Mouse (Mus musculus) neural tube, postnatal 0 days (tissue): ENCODE results near the gene Fastkd5. TPM values are rescaled to one million over a fixed set of nuclear protein-coding genes. Genes with fewer than 3 reads are reported as not detected.

Experiments
- polyA plus RNA-seq: library from polyadenylated mRNA; unstranded; fragments of >200 nt; fragmentation: Nextera tagmentation; extraction: Ambion mirVana; gene quantifications from 2 replicates; pipeline ENCODE4 v1.2.1, GENCODE M21; 2015

Gene Fastkd5
- polyA plus RNA-seq: 7.4 TPM in 2 replicates

DNA sequence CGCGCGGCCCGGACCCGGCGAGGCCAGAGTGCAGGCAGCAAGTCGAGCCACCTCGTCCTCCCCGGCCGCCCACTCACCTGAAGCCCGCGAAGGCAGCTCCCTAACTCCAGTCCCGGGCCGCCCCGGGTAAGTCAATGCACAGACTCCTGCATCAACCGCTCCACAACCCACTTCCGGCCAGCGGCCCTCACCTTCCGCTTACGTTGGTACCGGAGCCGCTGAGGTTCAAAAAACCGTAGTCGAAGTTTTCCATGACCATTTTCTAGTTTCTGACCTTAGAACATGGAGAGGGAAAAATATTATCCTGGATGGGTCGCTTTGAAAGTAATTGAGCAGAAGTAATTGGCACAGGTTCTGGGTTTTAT is at the start of gene Fastkd5, which contains the start of gene Ubox5:
Gene Fastkd5 (minus strand): TSS at position 189 of the 365 bp plus-strand sequence.
Gene Ubox5 (minus strand): TSS at position 200 of the 365 bp plus-strand sequence.

DNA sequence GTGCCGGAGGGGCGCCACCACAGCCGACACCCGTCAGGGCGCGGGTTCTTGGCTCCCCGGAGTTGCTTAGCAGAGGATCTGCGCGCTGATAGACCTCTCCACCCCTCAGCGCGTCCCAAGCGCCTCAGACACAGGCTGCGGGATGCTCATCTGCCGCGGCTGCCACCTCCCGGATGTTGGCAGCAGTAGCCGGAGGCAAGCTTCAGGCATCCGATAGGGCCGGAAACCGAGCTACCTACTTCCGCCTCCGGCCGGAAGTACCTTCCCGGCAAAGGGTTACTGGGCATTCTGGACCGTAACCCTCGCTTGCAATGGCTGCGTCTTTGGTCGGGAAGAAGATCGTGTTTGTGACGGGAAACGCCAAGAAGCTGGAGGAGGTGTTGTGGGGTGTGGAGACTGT is 37.7 kb upstream of the Fastkd5 start, which contains the start of gene Itpa:
Gene Itpa (plus strand): TSS at position 52 of the 400 bp plus-strand sequence.

DNA sequence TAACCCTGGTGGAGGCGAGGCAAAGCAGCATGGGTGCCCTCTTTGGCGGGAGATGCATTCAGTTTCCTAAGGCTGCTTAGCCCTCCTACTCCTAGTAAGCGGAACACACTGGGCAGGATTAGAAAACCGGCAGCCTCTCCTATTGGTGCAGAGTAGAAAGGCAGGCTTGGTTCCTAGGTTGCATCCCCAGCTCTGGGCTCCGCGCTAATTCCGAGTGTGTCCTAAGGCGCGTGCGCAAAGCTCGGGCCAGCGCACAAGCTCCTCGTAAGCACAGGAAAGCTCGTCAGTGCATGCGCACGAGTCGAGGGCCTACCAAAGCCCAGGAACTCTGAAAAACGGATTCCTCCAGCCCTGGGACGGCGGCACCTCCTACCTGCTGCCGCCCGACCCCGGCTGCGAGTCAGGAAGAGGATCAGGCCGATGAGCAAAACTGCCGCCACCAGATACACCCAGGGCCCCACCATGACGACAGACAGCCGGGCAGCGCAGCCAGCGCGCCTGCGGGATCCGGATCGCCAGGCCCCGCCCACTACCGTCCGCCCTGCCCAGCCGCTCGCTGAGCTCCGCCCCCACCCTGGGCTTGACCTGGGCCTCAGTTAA is 34.4 kb upstream of the Fastkd5 start, which contains the start of gene Ddrgk1:
Gene Ddrgk1 (minus strand): TSS at position 558 of the 600 bp plus-strand sequence.

DNA sequence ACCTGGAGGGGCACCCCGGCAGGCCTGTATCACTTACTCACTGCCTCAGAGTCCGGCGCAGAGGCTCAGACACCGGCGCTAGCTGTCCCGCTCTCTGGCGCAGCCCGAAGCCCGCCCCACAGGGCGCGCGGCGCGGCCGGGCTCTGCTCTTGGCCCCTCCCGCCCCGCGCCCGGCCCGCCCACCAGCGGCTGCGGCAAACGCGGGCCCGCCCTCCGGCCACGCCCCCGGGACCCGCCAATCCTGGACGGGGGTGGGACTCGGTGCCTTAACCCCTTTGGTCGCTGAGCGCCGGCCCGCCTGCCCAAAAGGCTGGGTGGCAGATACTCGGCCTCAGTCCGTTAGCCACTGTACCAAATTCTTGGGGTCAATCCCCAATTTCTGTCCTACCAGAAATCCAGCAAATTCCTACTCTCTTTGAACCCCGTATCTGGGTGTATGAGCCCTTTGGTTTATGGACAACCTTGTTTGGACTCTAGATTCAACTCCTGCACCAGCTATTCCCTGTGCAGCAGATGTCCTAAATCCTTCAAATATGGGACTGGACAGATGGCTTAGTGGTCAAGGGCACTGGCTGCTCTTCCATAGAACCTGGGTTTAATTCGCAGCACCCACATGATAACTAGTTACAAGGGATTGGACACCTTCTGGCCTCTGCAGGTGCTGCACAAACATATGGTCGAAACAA is 13.0 kb upstream of the Fastkd5 start, which contains the start of gene Lzts3:
Gene Lzts3 (minus strand): TSS at position 120 of the 686 bp plus-strand sequence.

DNA sequence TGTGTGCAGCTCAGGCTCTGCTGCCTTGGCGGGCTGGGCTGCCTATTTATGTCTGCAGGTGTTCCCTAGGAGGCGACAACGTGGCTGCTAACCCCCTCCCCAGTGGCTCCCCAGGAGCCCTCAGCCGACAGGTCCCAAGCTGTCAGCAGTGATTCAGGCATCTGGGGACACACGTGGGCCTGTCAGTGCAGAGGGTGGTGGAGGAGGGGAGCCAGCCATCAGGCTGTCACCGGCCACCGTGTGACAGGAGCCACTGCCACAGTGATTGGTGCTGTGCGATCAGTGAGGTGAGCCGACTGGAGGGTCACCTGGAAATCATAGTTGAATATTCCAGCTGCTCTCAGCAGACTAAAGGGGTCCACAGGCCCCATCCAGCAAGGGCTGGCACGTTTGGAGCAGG is 47.3 kb downstream of the Fastkd5 start, which contains the start of gene Avp:
Gene Avp (minus strand): TSS at position 3 of the 400 bp plus-strand sequence.

DNA sequence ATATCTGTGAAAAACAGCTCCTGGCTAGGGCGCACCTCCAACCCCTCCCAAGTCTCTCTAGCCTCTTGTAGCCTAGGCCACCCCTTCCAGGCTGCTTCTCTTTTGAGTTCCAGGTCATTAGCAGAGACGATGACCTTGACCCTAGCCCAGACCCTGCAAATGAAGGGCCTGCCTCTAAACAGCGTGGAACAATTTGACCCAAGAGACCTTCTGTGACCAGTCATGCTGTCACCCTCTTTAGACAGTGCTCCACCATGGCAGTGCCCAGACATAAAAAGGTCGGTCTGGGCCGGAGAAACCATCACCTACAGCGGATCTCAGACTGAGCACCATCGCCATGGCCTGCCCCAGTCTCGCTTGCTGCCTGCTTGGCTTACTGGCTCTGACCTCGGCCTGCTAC is 54.0 kb downstream of the Fastkd5 start, which contains the start of gene Oxt:
Gene Oxt (plus strand): TSS at position 301 of the 400 bp plus-strand sequence.

Other genes with a start within 250 kb of the Fastkd5 start
- 26.8 and 30.0 TPM in 2 replicates for gene Cpxm1, start 232.5 kb downstream of the Fastkd5 start, polyA plus RNA-seq
- 0.11 and 0.14 TPM in 2 replicates for gene Gm28372, start 224.8 kb downstream of the Fastkd5 start, polyA plus RNA-seq
- gene 1700020A23Rik, start 224.8 kb downstream of the Fastkd5 start, polyA plus RNA-seq: not detected in 2 replicates
- gene Tmem239, start 223.5 kb downstream of the Fastkd5 start, polyA plus RNA-seq: not detected in 2 replicates
- 71.9 and 85.9 TPM in 2 replicates for gene Vps16, start 205.7 kb downstream of the Fastkd5 start, polyA plus RNA-seq
- gene Pced1a, start 205.3 kb downstream of the Fastkd5 start, polyA plus RNA-seq: 12.0 and 13.1 TPM in 2 replicates
- 144 and 145 TPM in 2 replicates for gene Ptpra, start 179.7 kb downstream of the Fastkd5 start, polyA plus RNA-seq
- gene Mrps26, start 66.3 kb downstream of the Fastkd5 start, polyA plus RNA-seq: 123 and 125 TPM in 2 replicates
- gene Oxt, start 53.9 kb downstream of the Fastkd5 start, polyA plus RNA-seq: 0.32 and 0.80 TPM in 2 replicates
- gene Avp, start 47.5 kb downstream of the Fastkd5 start, polyA plus RNA-seq: 0.28 TPM in 1 of 2 replicates, not detected in the other
- gene Ubox5, start within 50 bp of the Fastkd5 start, polyA plus RNA-seq: 5.2 and 7.0 TPM in 2 replicates
- 16.8 and 22.0 TPM in 2 replicates for gene Lzts3, start 12.8 kb upstream of the Fastkd5 start, polyA plus RNA-seq
- gene Ddrgk1, start 34.6 kb upstream of the Fastkd5 start, polyA plus RNA-seq: 83.6 and 96.8 TPM in 2 replicates
- 111 TPM in 2 replicates for gene Itpa, start 37.6 kb upstream of the Fastkd5 start, polyA plus RNA-seq
- 0.55 and 0.61 TPM in 2 replicates for gene Slc4a11, start 67.5 kb upstream of the Fastkd5 start, polyA plus RNA-seq